Mouse (Mus musculus) sigmoid colon, adult 10 weeks (tissue): ENCODE data around the gene Olfr995. TPM values are rescaled to one million over a fixed set of nuclear protein-coding genes. Genes with fewer than 3 reads are reported as not detected.

ENCODE experiments used
- polyA plus RNA-seq: library from polyadenylated mRNA; stranded (reverse); fragments of 350-450 nt; fragmentation: Illumina TruSeq; extraction: RNeasy Lipid Tissue Mini Kit (QIAGEN cat#74804); gene quantifications from one replicate; pipeline ENCODE4 v1.2.3, GENCODE M21; 2014; ENCODE audit warnings: low read depth, low replicate concordance

Olfr995 gene
- not detected for polyA plus RNA-seq

GRCm38 (mm10) chr2:85443539-85443938 lies at the start of gene Olfr995:
TSS of gene Olfr995 (minus strand) at chr2:85443639.

GRCm38 (mm10) chr2:85436351-85436750 lies 7.1 kb downstream of the Olfr995 start, which contains the start of gene Olfr994:
TSS of gene Olfr994 (minus strand) at chr2:85436451.

GRCm38 (mm10) chr2:85414777-85415176 lies 28.7 kb downstream of the Olfr995 start, which contains the start of gene Olfr993:
TSS of gene Olfr993 (minus strand) at chr2:85414877.

GRCm38 (mm10) chr2:85409369-85409768 lies 34.1 kb downstream of the Olfr995 start, which contains the start of gene Olfr992:
TSS of gene Olfr992 (minus strand) at chr2:85409469.

Other genes starting within 250 kb of the Olfr995 start
- 3.7 TPM for gene Lrrc55, start 246.4 kb downstream of the Olfr995 start, polyA plus RNA-seq
- not detected for gene Olfr987, start 104.3 kb downstream of the Olfr995 start, polyA plus RNA-seq
- not detected for gene Olfr988, start 80.4 kb downstream of the Olfr995 start, polyA plus RNA-seq
- not detected for gene Olfr992, start 34.2 kb downstream of the Olfr995 start, polyA plus RNA-seq
- not detected for gene Olfr993, start 28.8 kb downstream of the Olfr995 start, polyA plus RNA-seq
- gene Olfr994, start 7.2 kb downstream of the Olfr995 start, polyA plus RNA-seq: not detected
- not detected for gene 4833423E24Rik, start 75.4 kb upstream of the Olfr995 start, polyA plus RNA-seq
- gene Olfr996, start 135.6 kb upstream of the Olfr995 start, polyA plus RNA-seq: not detected
- not detected for gene Olfr998, start 145.3 kb upstream of the Olfr995 start, polyA plus RNA-seq
- gene Olfr1000, start 168.3 kb upstream of the Olfr995 start, polyA plus RNA-seq: not detected
- gene Olfr1002, start 207.1 kb upstream of the Olfr995 start, polyA plus RNA-seq: not detected
- gene Olfr154, start 220.8 kb upstream of the Olfr995 start, polyA plus RNA-seq: not detected
- not detected for gene Olfr1006, start 235.1 kb upstream of the Olfr995 start, polyA plus RNA-seq
- gene Olfr1008, start 245.8 kb upstream of the Olfr995 start, polyA plus RNA-seq: not detected